Mouse (Mus musculus) inflammation-experienced regulatory T-cells, adult 6 months (primary cell): Measurements from ENCODE around the gene Mrm3. TPM values are rescaled to one million over a fixed set of nuclear protein-coding genes. Genes with fewer than 3 reads are reported as not detected.

Experiments
- ATAC-seq: one replicate; pipeline ENCODE4 v1.8.0; 2017
- polyA plus RNA-seq, 3 experiments: library from polyadenylated mRNA; unstranded; fragments of 100-300 nt; shearing (Covaris generic); gene quantifications; one replicate each; pipeline ENCODE4 v1.2.1; 2017

Gene Mrm3
- polyA plus RNA-seq, 3 experiments from 2014 or later = 9.4 to 14.2 (median 12.9) TPM

DNA sequence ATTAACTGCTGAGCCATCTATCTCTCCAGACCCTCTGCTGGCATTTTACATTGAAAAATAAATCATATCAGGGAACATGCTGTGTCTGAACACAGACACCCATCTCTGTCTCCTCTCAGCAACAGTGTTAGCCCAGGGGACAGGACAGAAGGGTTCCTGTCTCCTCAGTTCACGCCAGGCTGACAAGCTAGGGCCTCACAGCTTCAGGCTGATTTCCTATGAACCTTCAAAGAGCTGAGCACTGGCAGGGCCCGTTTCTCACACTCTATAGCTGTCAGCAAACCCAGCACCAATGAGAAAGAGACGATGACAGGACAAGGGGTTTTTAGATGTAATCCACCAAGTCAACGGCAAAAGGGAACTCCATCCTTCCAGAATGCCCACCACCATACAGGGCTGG, 48.4 kb downstream of the Mrm3 start:
- no peak for ATAC-seq

DNA sequence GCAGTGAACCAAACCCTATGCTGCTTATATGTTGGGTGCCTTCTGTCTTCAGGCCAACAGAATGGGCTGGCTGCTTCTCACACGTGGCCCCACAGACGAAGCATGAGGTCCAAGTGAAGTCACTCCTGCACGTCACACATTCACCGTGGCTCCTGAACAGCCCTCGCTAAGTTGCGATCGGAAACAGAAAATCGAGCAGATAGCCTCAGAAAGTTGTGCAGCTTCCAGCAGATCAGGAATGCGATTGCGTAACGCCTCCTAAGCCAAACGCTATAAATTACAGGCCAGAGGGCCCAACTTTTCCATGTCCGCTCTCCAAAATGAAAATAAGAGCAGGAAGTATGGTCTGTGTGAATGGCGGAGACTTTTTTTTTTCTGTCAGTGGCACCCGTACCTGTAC, 48.9 kb downstream of the Mrm3 start:
- ATAC-seq = no peak

DNA sequence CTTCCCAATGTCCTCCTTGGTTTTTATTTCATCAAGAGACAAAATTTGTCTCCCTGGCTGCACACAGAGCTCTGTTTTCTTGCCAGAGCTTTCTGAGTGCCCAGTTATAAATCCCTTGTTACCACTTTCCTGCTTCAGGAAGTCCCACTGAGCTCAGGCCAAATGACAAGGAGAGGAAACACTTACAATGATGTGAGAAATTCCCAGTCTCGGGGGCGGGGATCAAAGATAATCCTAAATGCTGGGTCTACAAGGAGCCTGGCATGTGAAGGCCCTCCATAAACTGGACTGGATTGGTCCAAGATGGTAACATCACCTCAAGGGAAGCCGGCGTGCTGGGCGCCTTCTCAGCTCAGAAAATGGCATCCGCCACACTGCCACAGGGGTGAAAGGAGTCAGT, 49.3 kb downstream of the Mrm3 start:
- ATAC-seq = no peak

DNA sequence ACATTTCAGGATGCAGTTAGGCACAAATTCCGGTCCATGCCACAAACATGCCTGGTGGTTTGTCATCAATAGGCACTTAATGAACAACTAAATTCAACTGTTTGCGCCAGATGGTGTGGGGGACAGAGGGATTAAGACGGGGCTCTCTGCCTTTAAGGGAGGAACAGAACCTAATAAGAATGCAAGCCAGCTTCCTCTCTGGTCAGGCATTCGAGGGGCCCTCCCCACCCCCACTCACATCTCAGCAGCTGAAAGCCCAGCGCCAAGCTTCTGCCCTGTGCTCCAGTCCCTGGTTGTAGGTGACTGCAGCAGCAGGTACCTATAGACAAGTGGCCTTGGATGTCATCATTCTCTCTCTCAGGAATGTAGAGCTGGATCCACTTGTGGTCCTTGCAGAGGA, 50.6 kb downstream of the Mrm3 start:
- no peak for ATAC-seq

DNA sequence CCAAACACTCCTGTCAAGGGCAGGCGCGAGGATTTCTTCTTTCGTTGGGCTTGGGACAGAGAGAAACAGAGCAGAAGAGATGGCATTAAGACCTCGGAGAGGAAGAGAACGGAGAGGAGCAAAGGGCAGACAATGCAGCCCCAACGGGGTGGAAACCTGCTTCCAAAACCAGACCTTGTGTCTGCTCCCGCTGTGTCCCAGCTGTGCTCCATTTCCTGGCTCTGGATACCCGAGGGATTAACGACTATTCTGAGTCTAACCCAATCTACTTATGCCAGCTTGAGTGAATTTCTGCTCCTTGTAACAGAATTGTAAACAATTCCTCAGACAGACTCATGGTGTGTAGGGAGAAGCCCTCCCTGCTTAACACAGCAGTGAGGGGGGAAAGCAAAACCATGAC, 51.3 kb downstream of the Mrm3 start:
- ATAC-seq = no peak

DNA sequence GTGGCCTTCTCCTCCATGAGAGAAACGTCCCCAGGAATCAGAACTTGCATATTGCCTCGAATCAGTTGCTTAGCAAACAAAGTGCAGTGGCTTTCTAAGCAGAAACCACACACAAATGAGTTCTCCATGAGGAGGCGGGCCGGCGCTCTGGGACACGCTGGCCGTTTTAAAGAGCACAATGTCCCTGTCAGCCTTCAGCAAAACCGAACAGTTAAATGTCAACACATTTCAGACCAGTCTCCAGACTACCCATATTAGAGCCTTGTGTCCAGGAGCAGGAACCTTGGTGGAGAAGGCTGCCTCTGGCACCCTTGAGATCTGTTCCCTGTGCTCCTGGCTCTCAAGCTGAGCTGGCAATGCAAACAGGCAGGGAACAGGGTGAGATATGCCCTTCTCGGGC, 53.7 kb downstream of the Mrm3 start:
- ATAC-seq = no peak

DNA sequence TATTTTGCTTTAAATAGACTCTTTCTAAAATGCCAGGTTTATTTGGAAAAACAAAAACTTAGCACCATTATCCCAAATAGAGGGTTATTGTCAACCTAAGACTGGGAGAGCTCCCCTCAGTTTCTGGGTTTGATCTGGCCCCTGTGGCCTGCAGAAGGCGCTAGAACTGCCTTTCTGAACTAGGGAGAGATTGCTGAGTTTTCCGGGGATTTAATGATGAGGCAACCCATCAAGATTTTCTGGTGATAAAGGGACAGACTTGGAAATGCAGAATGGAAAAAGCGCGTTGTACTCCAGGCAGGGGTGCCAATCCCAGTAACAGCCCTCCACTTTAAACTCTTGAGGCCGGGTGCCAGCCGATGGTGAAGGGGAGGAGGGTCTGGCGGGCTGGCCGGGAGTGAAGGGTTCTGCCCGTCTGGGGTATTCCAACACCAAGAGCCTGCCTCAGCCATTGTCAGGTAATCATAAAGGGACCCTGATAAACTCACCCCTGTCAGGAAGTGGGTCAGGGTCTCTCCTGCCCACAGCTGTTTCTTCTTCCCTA, 55.0 kb downstream of the Mrm3 start:
- ATAC-seq = no peak

Other genes starting within 250 kb of the Mrm3 start
- gene 1700016K19Rik, start 243.8 kb upstream of the Mrm3 start, polyA plus RNA-seq = under 1 TPM in 1 of 3 experiments, not detected in 2; 0.62 TPM
- gene Rflnb, start 215.9 kb upstream of the Mrm3 start, polyA plus RNA-seq = 10 to 100 TPM in 2 of 3 experiments, 1 to 10 TPM in 1; 7.9 to 25.3 (median 24.8) TPM
- 10 to 100 TPM; 41.0 to 62.8 (median 49.8) TPM for gene Vps53, start 64.1 kb upstream of the Mrm3 start, polyA plus RNA-seq
- 1 to 10 TPM; 2.5 to 4.5 (median 3.6) TPM for gene Fam57a, start 64.0 kb upstream of the Mrm3 start, polyA plus RNA-seq
- gene Dbil5, start 26.1 kb upstream of the Mrm3 start, polyA plus RNA-seq = 1 to 10 TPM in 1 of 3 experiments, not detected in 2; 1.0 TPM
- gene Gemin4, start 26.1 kb upstream of the Mrm3 start, polyA plus RNA-seq = 10 to 100 TPM in 2 of 3 experiments, 1 to 10 TPM in 1; 8.3 to 13.4 (median 11.0) TPM
- 100 to 1,000 TPM in 1 of 3 experiments, 10 to 100 TPM in 2; 83.0 to 101 (median 84.6) TPM for gene Glod4, start within 50 bp of the Mrm3 start, polyA plus RNA-seq
- gene Nxn, start 155.4 kb downstream of the Mrm3 start, polyA plus RNA-seq = 1 to 10 TPM; 1.1 to 2.0 (median 1.6) TPM
- gene Timm22, start 163.2 kb downstream of the Mrm3 start, polyA plus RNA-seq = 10 to 100 TPM; 60.7 to 86.9 (median 76.3) TPM